Mouse (Mus musculus) c-Kit-positive CD71-positive TER-119-negative erythroid progenitor cells, embryonic 14.5 days (primary cell): ENCODE data around the gene Commd1.
A peak's percentile ranks its signal among the peaks of the same experiment; 100 is the strongest.

Experiments used
- DNase-seq: peaks from one replicate; pipeline ENCODE4 v3.0.0-alpha.2; 2013; ENCODE audit warnings: low read depth

Commd1 gene

GRCm38 (mm10) chr11:22886991-22887390, 95.2 kb downstream of the Commd1 start:
- DNase-seq: no peak

- no peak for DNase-seq
Observed at GRCm38 (mm10) chr11:22885350-22885749, 96.8 kb downstream of the Commd1 start.

- no peak for DNase-seq
Observed at GRCm38 (mm10) chr11:22883676-22884075, 98.5 kb downstream of the Commd1 start.

GRCm38 (mm10) chr11:22882926-22883325, 99.3 kb downstream of the Commd1 start:
- no peak for DNase-seq

- no peak for DNase-seq
Observed at GRCm38 (mm10) chr11:22880383-22881172, 101.6 kb downstream of the Commd1 start.

GRCm38 (mm10) chr11:22879645-22880044, 102.5 kb downstream of the Commd1 start:
- no peak for DNase-seq

GRCm38 (mm10) chr11:22876680-22877330, 105.4 kb downstream of the Commd1 start:
- DNase-seq: peak; percentile 56

- no peak for DNase-seq
Observed at GRCm38 (mm10) chr11:22875279-22875678, 106.9 kb downstream of the Commd1 start.

- DNase-seq: no peak
Observed at GRCm38 (mm10) chr11:22874747-22875146, 107.4 kb downstream of the Commd1 start.

GRCm38 (mm10) chr11:22873383-22873782, 108.8 kb downstream of the Commd1 start:
- DNase-seq: no peak

GRCm38 (mm10) chr11:22872307-22872680, 109.9 kb downstream of the Commd1 start:
- no peak for DNase-seq

- no peak for DNase-seq
Observed at GRCm38 (mm10) chr11:22871628-22872306, 110.4 kb downstream of the Commd1 start.

GRCm38 (mm10) chr11:22868582-22868981, 113.6 kb downstream of the Commd1 start:
- no peak for DNase-seq

- DNase-seq: no peak
Observed at GRCm38 (mm10) chr11:22867691-22868090, 114.5 kb downstream of the Commd1 start.

- DNase-seq: no peak
Observed at GRCm38 (mm10) chr11:22865635-22866246, 116.4 kb downstream of the Commd1 start.

GRCm38 (mm10) chr11:22864305-22865060, 117.7 kb downstream of the Commd1 start:
- DNase-seq: no peak

- DNase-seq: no peak
Observed at GRCm38 (mm10) chr11:22863581-22863980, 118.6 kb downstream of the Commd1 start.

GRCm38 (mm10) chr11:22861315-22861714, 120.9 kb downstream of the Commd1 start:
- DNase-seq: no peak

- no peak for DNase-seq
Observed at GRCm38 (mm10) chr11:22860335-22861227, 121.6 kb downstream of the Commd1 start, which contains the start of gene B3gnt2. Gene B3gnt2 (minus strand): TSS chr11:22860961.

- DNase-seq: no peak
Observed at GRCm38 (mm10) chr11:22859633-22860334, 122.4 kb downstream of the Commd1 start.
